Mouse (Mus musculus) intestine, embryonic 16.5 days (tissue): ENCODE measurements around the gene Slc13a4. TPM values are rescaled to one million over a fixed set of nuclear protein-coding genes. Genes with fewer than 3 reads are reported as not detected.

ENCODE experiments used
- ATAC-seq: fragments of 200-750 bp; cut with Nextera tagmentation; 2 replicates; pipeline ENCODE4 v1.8.0; 2017; ENCODE audit warnings: moderate TSS enrichment, moderate library complexity
- H3K27ac ChIP-seq: fragments of 300-500 bp; sonication (generic); 2 replicates; pipeline ENCODE4 v1.5.1; 2014; ENCODE audit warnings: mild to moderate bottlenecking, low read length
- H3K27me3 ChIP-seq: fragments of 300-500 bp; sonication (generic); replicated peaks from 2 replicates; pipeline ENCODE4 v1.6.1; 2014; ENCODE audit warnings: low read length, control low read depth, mixed read lengths; ENCODE audit not compliant: control insufficient read depth, insufficient read depth
- H3K36me3 ChIP-seq: fragments of 300-500 bp; sonication (generic); 2 replicates; pipeline ENCODE4 v1.6.1; 2014; ENCODE audit warnings: low read length, control low read depth; ENCODE audit not compliant: control insufficient read depth, insufficient read depth
- H3K4me1 ChIP-seq: fragments of 300-500 bp; sonication (generic); 2 replicates; pipeline ENCODE4 v1.6.1; 2014; ENCODE audit warnings: low read length, control low read depth, mixed read lengths; ENCODE audit not compliant: control insufficient read depth, insufficient read depth
- H3K4me2 ChIP-seq: fragments of 300-500 bp; sonication (generic); 2 replicates; pipeline ENCODE4 v1.6.1; 2014; ENCODE audit warnings: low read depth, low read length, control low read depth
- H3K4me3 ChIP-seq: fragments of 300-500 bp; sonication (generic); 2 replicates; pipeline ENCODE4 v1.5.1; 2014; ENCODE audit warnings: mild to moderate bottlenecking, low read length
- H3K9ac ChIP-seq: fragments of 300-500 bp; sonication (generic); 2 replicates; pipeline ENCODE4 v1.6.1; 2014; ENCODE audit warnings: low read depth, low read length
- H3K9me3 ChIP-seq: fragments of 300-500 bp; sonication (generic); 2 replicates; pipeline ENCODE4 v1.6.1; 2016; ENCODE audit warnings: low read length, control low read depth; ENCODE audit not compliant: control insufficient read depth
- WGBS: fragments of 180-500 bp; shearing (Covaris S2); extraction: QIAGEN DNeasy Blood & Tissue Kit; methylation state at CpG from one replicate; pipeline ENCODE4 v1.1.7; 2014; 5-methylcytosine and 5-hydroxymethylcytosine counted together
- polyA plus RNA-seq: library from polyadenylated mRNA; unstranded; fragments of >200 nt; fragmentation: Nextera tagmentation; extraction: Ambion mirVana; gene quantifications from 2 replicates; pipeline ENCODE4 v1.2.1, GENCODE M21; 2015

Slc13a4 gene
- polyA plus RNA-seq, 1 experiment from 2014 or later = 0.27 TPM

DNA sequence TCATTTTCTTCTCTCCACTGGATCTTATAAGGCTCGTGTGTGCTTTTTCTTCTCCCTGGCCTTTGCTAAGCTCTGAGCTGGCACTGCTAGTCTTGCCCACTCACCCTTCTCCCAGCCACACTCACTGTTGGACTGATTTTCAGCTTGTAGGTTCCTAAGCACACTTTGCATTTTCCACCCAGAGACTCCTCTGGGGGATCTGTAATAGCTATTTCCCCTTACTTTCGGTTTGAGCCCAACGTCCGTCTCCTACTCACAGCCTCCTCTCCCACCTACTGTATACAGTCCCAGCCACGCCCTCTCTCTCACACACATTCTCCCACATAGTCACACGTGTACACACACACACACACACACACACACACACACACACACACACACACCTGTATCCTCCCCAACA lies 11.9 kb upstream of the Slc13a4 start:
- Histone ChIP-seq H3K9ac (no peak overlapping the region), H3K27ac (no peak overlapping the region), H3K9me3 (no peaks in the 10 kb centered on the region), H3K27me3 (0 out of 2 replicates have a peak, but pooled peaks cover 2% of the 10 kb centered on the region), H3K4me3 (no peak overlapping the region), H3K4me2 (no peak overlapping the region), H3K36me3 (no peaks in the 10 kb centered on the region), H3K4me1 (0 out of 2 replicates have a peak, but pooled peaks cover 3% of the 10 kb centered on the region)
- WGBS = 73% methylated on average over 6 of the region's 6 CpGs
- no peak for ATAC-seq

DNA sequence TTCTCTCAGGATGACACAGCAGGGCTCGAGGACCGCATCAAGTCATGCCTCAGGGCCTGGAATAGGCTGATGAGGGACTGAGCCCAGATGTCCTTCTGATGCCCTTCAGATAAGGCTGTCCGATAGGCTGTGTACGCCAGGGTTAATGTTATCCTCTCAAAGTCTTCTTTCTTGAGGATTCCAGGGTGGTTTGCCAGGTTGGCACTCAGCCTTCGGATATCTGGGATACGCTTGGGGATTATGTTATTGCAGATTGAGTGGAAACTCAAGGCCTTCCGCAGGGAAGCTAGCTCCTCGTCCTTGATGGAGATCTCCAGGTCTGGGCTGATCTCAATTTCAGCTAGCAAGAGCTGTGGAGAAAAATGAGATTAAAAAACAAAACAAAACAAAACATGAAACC lies 5.6 kb upstream of the Slc13a4 start:
- H3K4me2 ChIP-seq = no peak overlapping the region
- H3K36me3 ChIP-seq = no peaks in the 10 kb centered on the region
- H3K4me1 ChIP-seq = no peaks in the 10 kb centered on the region
- ATAC-seq = no peak
- H3K9ac ChIP-seq = no peak overlapping the region
- H3K27me3 ChIP-seq = 0 out of 2 replicates have a peak, but pooled peaks cover 2% of the 10 kb centered on the region
- 92% methylated on average over 8 of the region's 8 CpGs for WGBS
- H3K27ac ChIP-seq = no peak overlapping the region
- no peaks in the 10 kb centered on the region for H3K9me3 ChIP-seq
- H3K4me3 ChIP-seq = no peak overlapping the region

DNA sequence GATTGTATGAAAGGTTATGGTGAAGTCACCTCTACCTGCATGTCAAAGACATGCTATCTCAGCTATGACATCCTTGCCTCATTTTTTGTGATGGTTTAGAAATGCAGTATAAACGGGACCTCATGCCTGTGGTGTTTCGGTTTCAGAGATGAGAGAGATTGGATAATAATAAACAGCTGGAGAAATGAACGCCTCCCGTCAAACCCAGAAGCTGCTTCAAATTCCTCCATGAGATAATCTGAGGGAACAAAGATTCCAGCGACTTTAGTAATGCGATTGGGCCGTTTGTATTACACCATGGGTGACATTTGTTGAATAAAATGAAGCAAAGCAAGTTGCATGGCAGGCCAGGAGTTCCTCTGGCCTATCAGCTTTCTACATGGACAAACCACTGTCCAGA lies 1.5 kb upstream of the Slc13a4 start:
- Histone ChIP-seq H3K4me2 (no peak overlapping the region), H3K27ac (no peak overlapping the region), H3K9me3 (no peaks in the 10 kb centered on the region), H3K4me3 (no peak overlapping the region), H3K36me3 (no peaks in the 10 kb centered on the region), H3K9ac (no peak overlapping the region), H3K4me1 (no peaks in the 10 kb centered on the region), H3K27me3 (no peaks in the 10 kb centered on the region)
- WGBS = 58% methylated on average over 7 of the region's 7 CpGs
- ATAC-seq = no peak

DNA sequence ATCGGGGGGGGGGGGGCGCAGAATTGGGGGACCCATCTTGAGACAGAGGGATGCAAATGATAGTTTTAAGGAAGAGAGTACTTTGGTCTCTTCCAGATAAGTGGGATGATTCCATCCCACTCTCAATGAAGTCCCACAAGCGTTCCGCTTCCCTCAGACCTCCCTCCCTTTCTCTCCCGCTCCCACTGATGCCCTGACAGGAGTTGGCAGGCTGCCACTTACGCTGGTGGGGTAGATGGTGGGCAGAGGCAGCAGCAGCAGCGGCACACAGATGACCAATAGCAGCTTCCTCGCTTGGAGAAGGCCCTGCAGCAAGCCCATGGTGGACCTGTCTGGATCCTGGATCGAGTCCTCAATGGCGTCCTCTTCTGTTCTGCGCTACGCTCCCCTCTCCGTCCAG lies 795 bp downstream of the Slc13a4 start:
- H3K4me3 ChIP-seq = no peak overlapping the region
- H3K9me3 ChIP-seq = no peaks in the 10 kb centered on the region
- no peak for ATAC-seq
- no peak overlapping the region for H3K4me2 ChIP-seq
- H3K27me3 ChIP-seq = no peaks in the 10 kb centered on the region
- no peaks in the 10 kb centered on the region for H3K36me3 ChIP-seq
- no peak overlapping the region for H3K9ac ChIP-seq
- 74% methylated on average over 13 of the region's 13 CpGs for WGBS
- H3K27ac ChIP-seq = no peak overlapping the region
- H3K4me1 ChIP-seq = peaks cover 3% of the 10 kb centered on the region; the same call in 1 of the 2 replicates

DNA sequence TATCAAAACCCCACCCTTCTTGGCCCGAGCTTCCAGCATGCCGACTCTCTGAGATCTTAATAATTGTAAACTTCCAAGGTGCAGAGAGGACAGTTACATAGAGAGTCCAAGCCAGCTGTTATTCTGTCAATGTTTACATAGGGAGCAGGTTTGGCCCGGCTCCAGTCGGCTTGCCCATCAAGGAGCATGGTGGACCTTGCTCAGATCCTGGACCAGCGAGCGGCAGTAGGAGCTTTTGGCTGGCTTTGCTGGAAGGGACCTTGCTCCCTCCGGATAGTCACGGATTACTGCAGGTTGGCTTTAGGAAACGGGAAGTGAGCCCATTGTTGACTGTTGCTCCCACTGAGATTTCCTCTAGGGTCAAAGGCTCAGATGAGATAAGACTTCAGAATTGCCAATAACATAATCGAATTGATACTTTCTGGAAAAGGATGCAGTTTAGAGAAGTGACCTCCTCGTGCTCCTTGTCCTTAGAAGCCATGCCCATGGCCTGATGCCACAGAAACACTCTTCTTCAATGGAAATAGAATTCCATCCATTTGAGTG lies 4.5 kb downstream of the Slc13a4 start:
- Histone ChIP-seq H3K4me3 (no peak overlapping the region), H3K36me3 (no peaks in the 10 kb centered on the region), H3K9me3 (no peaks in the 10 kb centered on the region), H3K27ac (no peak overlapping the region), H3K9ac (no peak overlapping the region), H3K4me1 (peaks cover 3% of the 10 kb centered on the region; the same call in 1 of the 2 replicates), H3K4me2 (no peak overlapping the region), H3K27me3 (no peaks in the 10 kb centered on the region)
- 47% methylated on average over 11 of the region's 11 CpGs for WGBS
- ATAC-seq = peak; percentile 99

DNA sequence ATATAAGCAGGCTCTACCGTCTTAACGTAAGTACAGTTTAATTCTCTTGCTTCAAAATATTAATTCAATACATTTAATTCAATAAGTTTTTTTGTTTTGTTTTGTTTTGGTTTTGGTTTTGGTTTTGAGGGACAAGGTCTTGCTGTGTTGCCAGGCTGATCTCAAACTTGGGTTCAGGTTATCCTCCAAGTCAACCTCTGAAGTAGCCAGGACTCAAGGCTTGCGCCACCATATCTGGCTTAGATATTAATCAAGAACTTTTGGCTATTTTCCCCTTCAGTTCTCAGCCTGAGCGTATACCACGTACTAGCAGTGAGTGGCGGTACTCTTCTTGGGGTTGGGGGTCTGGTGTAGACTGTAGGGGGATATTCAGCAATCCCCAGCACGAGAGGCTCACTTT lies 5.3 kb downstream of the Slc13a4 start:
- Histone ChIP-seq H3K4me1 (peaks cover 3% of the 10 kb centered on the region; the same call in 1 of the 2 replicates), H3K27ac (no peak overlapping the region)
- WGBS = 93% methylated on average over 7 of the region's 7 CpGs

DNA sequence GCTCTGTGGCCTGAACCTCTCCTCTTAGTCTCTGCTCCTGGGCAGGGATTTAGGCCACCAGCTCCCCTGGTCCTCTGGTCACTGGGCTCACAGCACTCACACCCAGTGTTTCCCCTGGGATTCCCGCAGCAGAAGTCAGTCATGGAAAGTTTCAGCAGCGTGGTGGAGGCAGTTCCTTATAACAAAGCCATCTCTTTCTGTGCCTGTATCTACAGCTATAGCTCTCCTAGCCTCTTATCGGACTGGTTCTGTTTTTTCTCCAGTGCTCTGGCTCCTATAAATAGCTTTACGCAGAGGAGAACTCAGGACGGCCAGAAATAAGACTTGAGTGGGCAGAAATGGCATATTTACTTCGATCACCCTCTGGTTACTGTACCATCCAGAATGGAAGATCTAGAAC lies 9.6 kb downstream of the Slc13a4 start:
- no peak for ATAC-seq
- Histone ChIP-seq H3K9me3 (no peaks in the 10 kb centered on the region), H3K36me3 (no peaks in the 10 kb centered on the region), H3K4me3 (no peak overlapping the region), H3K4me2 (no peak overlapping the region), H3K4me1 (peaks cover 3% of the 10 kb centered on the region; the same call in 1 of the 2 replicates), H3K27ac (no peak overlapping the region), H3K27me3 (no peaks in the 10 kb centered on the region), H3K9ac (no peak overlapping the region)
- WGBS = 62% methylated on average over 6 of the region's 6 CpGs

More for the DNA sequence above, 5.3 kb downstream of the Slc13a4 start:
- no peak for ATAC-seq
- no peak overlapping the region for H3K4me2 ChIP-seq
- no peaks in the 10 kb centered on the region for H3K9me3 ChIP-seq
- no peaks in the 10 kb centered on the region for H3K36me3 ChIP-seq
- H3K9ac ChIP-seq = no peak overlapping the region
- no peaks in the 10 kb centered on the region for H3K27me3 ChIP-seq
- no peak overlapping the region for H3K4me3 ChIP-seq

DNA sequence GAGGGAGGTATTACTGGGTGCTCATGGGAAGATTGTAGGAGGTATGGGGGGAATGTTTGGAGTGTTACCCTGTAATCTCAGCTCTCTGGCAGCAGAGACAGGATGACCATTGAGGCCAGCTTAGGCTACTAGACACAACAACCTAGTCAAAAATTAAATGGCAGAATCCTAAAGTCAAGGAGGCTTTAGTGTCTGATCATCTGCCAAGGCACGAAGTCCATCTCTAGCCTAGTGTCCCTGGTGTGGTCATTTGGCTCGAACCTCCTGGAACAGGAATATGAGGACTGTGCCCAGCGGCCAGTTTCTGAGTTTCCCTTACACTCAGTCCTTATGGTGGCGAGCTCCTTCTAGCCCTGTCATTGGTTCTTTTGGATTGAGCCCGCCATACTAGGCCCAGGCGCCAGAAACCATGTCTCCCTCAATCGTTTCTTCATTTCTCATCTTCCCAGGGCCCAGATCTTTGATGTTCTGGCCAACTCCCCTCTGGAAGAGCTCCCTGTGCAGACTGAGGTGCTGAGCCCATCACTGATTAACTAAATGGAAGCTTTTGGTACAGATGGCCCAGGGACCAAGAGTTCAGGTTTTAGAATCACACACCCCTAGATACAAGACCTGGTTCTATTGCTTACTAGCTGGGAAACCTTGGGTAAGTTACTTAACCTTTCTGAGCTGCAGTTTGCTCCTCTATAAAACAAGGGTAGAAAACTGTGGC lies 10.3 kb downstream of the Slc13a4 start:
- H3K36me3 ChIP-seq = no peaks in the 10 kb centered on the region
- H3K27me3 ChIP-seq = no peaks in the 10 kb centered on the region
- no peak overlapping the region for H3K4me2 ChIP-seq
- H3K4me3 ChIP-seq = no peak overlapping the region
- no peak overlapping the region for H3K9ac ChIP-seq
- no peak for ATAC-seq
- no peaks in the 10 kb centered on the region for H3K4me1 ChIP-seq
- no peak overlapping the region for H3K27ac ChIP-seq
- WGBS = 92% methylated on average over 7 of the region's 7 CpGs
- H3K9me3 ChIP-seq = no peaks in the 10 kb centered on the region

DNA sequence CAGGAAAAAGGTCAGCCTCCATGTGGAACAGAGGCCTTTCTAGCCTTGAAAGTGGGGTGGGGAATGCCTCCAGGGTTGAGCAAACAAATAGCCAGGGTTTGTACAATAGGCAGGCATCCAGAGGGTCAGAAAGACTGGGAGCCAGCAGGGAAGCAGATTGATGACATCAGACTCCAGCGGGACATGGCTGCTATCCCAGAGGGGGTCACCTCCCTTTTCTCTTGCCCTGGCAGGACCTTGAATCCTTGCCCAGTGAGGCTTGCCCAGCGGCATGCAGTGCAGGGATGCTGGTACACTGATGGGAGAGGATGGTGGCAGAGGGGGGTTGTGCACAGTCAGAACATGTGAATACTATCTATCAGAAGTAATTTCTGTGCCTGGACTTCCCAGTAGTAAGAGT lies 10.9 kb downstream of the Slc13a4 start:
- Histone ChIP-seq H3K4me1 (no peaks in the 10 kb centered on the region), H3K36me3 (no peaks in the 10 kb centered on the region), H3K27me3 (no peaks in the 10 kb centered on the region), H3K9me3 (no peaks in the 10 kb centered on the region), H3K4me2 (no peak overlapping the region), H3K27ac (no peak overlapping the region), H3K4me3 (no peak overlapping the region), H3K9ac (no peak overlapping the region)
- no peak for ATAC-seq
- 58% methylated on average over 2 of the region's 2 CpGs for WGBS
